Mouse (Mus musculus) gastrocnemius, adult 8-10 months (tissue): ENCODE measurements around the gene Tent5c. TPM values are rescaled to one million over a fixed set of nuclear protein-coding genes. Genes with fewer than 3 reads are reported as not detected.
A peak's percentile ranks its signal among the peaks of the same experiment; 100 is the strongest.

ENCODE experiments used
- DNase-seq, 2 experiments: peaks; one replicate each; pipeline ENCODE4 v3.0.0; 2022; ENCODE audit warnings: low spot score in 2 of 2
- total RNA-seq, 4 experiments: library from RNA; stranded (reverse); gene quantifications; 2 replicates each; pipeline ENCODE4 v1.2.4; 2022

The Tent5c gene
- total RNA-seq, result 1 to 10 TPM in 3 of 4 experiments, under 1 TPM in 1; 0.91 to 1.6 (median 1.2) TPM

- peak; percentile 87 to 93 for DNase-seq
Observed at GRCm38 (mm10) chr3:100489133-100490009, at the start of gene Tent5c. Gene Tent5c, minus strand, starts transcription at chr3:100489324.

GRCm38 (mm10) chr3:100536686-100537085, 47.6 kb upstream of the Tent5c start:
- no peak for DNase-seq

- DNase-seq, result no peak
Observed at GRCm38 (mm10) chr3:100535902-100536301, 46.8 kb upstream of the Tent5c start.

- no peak for DNase-seq
Observed at GRCm38 (mm10) chr3:100535298-100535697, 46.2 kb upstream of the Tent5c start.

- no peak for DNase-seq
Observed at GRCm38 (mm10) chr3:100534394-100534793, 45.3 kb upstream of the Tent5c start.

GRCm38 (mm10) chr3:100533429-100533828, 44.3 kb upstream of the Tent5c start:
- DNase-seq, result no peak

GRCm38 (mm10) chr3:100530919-100531318, 41.8 kb upstream of the Tent5c start:
- DNase-seq, result no peak

GRCm38 (mm10) chr3:100530244-100530788, 41.2 kb upstream of the Tent5c start:
- DNase-seq, result no peak

GRCm38 (mm10) chr3:100522671-100523070, 33.5 kb upstream of the Tent5c start:
- DNase-seq, result no peak

- DNase-seq, result no peak
Observed at GRCm38 (mm10) chr3:100521626-100522025, 32.5 kb upstream of the Tent5c start.

- DNase-seq, result no peak
Observed at GRCm38 (mm10) chr3:100515754-100516141, 26.6 kb upstream of the Tent5c start.

- no peak for DNase-seq
Observed at GRCm38 (mm10) chr3:100515093-100515753, 26.1 kb upstream of the Tent5c start.

GRCm38 (mm10) chr3:100507174-100507573, 18.1 kb upstream of the Tent5c start:
- DNase-seq, result no peak

GRCm38 (mm10) chr3:100506715-100507114, 17.6 kb upstream of the Tent5c start:
- no peak for DNase-seq

- DNase-seq, result no peak
Observed at GRCm38 (mm10) chr3:100503882-100504281, 14.8 kb upstream of the Tent5c start.

GRCm38 (mm10) chr3:100502516-100502915, 13.4 kb upstream of the Tent5c start:
- no peak for DNase-seq

- no peak for DNase-seq
Observed at GRCm38 (mm10) chr3:100501899-100502298, 12.8 kb upstream of the Tent5c start.

- DNase-seq, result no peak
Observed at GRCm38 (mm10) chr3:100496081-100496480, 7.0 kb upstream of the Tent5c start.

GRCm38 (mm10) chr3:100495456-100495855, 6.3 kb upstream of the Tent5c start:
- DNase-seq, result peak in 1 of 2 experiments; percentile 13

GRCm38 (mm10) chr3:100494912-100495311, 5.8 kb upstream of the Tent5c start:
- DNase-seq, result no peak

- DNase-seq, result no peak
Observed at GRCm38 (mm10) chr3:100490010-100490300, 831 bp upstream of the Tent5c start.
